Mouse (Mus musculus): ENCODE results near the gene Cacna1c.
A peak's percentile ranks its signal among the peaks of the same experiment; 100 is the strongest.

Gene Cacna1c

GRCm38 (mm10) chr6:119196382-119197305 is at the start of gene Cacna1c:
Cacna1c (minus strand) TSS chr6:119196418.
- no peak for DNase-seq

GRCm38 (mm10) chr6:119240871-119241705 is 44.9 kb upstream of the Cacna1c start:
- DNase-seq: no peak

GRCm38 (mm10) chr6:119240256-119240655 is 44.0 kb upstream of the Cacna1c start:
- no peak for DNase-seq

GRCm38 (mm10) chr6:119239341-119240005 is 43.3 kb upstream of the Cacna1c start:
- DNase-seq: no peak

GRCm38 (mm10) chr6:119237427-119237989 is 41.3 kb upstream of the Cacna1c start:
- DNase-seq: peak; percentile 29

- no peak for DNase-seq
These were observed 40.0 kb upstream of the Cacna1c start, which contains the start of gene Cacna2d4 for GRCm38 (mm10) chr6:119236241-119236640. Cacna2d4 (plus strand) TSS chr6:119236526.

- DNase-seq: no peak
These were observed 39.2 kb upstream of the Cacna1c start for GRCm38 (mm10) chr6:119235441-119235840.

- DNase-seq: no peak
These were observed 36.8 kb upstream of the Cacna1c start for GRCm38 (mm10) chr6:119233066-119233465.

- no peak for DNase-seq
These were observed 32.8 kb upstream of the Cacna1c start for GRCm38 (mm10) chr6:119228861-119229603.

GRCm38 (mm10) chr6:119227001-119227400 is 30.8 kb upstream of the Cacna1c start:
- DNase-seq: no peak

- DNase-seq: no peak
These were observed 29.5 kb upstream of the Cacna1c start for GRCm38 (mm10) chr6:119225731-119226130.

GRCm38 (mm10) chr6:119225226-119225625 is 29.0 kb upstream of the Cacna1c start:
- no peak for DNase-seq

- no peak for DNase-seq
These were observed 28.4 kb upstream of the Cacna1c start for GRCm38 (mm10) chr6:119224451-119225195.

- DNase-seq: peak; percentile 50
These were observed 24.1 kb upstream of the Cacna1c start for GRCm38 (mm10) chr6:119220297-119220696.

GRCm38 (mm10) chr6:119219237-119219870 is 23.1 kb upstream of the Cacna1c start:
- no peak for DNase-seq

GRCm38 (mm10) chr6:119218591-119218990 is 22.4 kb upstream of the Cacna1c start:
- DNase-seq: no peak

GRCm38 (mm10) chr6:119217661-119218060 is 21.4 kb upstream of the Cacna1c start:
- DNase-seq: no peak

GRCm38 (mm10) chr6:119215040-119215613 is 18.9 kb upstream of the Cacna1c start:
- no peak for DNase-seq

- no peak for DNase-seq
These were observed 18.0 kb upstream of the Cacna1c start for GRCm38 (mm10) chr6:119214190-119214589.

GRCm38 (mm10) chr6:119213375-119213774 is 17.2 kb upstream of the Cacna1c start:
- DNase-seq: no peak

Data from kidney, adult 18-20 months (tissue).